Mouse (Mus musculus): Measurements from ENCODE around the gene Traf1.

The Traf1 gene

DNA sequence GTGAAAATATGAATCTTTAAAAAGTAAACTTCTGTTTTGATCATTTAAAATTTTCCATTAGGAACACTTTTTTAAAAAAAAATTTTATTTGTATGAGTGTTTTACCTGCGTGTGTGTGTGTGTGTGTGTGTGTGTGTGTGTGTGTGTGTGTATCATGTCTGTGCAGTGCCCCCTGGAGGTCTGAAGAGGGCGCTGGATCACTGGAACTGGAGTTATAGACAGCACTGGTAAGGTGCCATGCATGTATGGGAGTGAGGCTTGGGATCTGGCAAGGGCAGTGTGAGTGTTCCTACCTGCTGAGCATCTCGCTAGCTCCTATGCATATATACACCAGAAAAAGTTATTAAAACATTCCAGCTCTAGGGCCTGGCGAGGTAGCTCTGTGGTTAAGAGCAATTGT, 59.8 kb downstream of the Traf1 start:
- DNase-seq (ENCODE audit: low spot score): no peak

DNA sequence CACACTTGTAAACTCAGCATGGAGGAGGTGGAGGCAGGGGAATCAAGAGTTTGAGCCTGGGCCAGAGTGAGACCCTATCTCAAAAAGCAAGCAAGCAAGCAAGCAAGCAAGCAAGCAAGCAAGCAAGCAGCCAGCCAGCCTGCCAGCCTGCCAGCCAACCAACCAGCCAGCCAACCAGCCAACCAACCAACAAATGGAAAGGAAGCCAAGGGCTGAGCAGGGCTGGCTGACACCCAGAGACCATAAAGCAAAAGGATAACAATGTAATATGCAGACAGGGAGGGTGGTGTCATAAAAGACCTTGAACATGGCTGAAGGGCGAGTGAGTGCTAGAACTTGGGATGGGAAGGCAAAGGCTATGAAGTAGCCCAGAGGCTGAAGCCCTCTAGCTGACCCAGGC, 61.2 kb downstream of the Traf1 start:
- no peak for DNase-seq (ENCODE audit: low spot score)

DNA sequence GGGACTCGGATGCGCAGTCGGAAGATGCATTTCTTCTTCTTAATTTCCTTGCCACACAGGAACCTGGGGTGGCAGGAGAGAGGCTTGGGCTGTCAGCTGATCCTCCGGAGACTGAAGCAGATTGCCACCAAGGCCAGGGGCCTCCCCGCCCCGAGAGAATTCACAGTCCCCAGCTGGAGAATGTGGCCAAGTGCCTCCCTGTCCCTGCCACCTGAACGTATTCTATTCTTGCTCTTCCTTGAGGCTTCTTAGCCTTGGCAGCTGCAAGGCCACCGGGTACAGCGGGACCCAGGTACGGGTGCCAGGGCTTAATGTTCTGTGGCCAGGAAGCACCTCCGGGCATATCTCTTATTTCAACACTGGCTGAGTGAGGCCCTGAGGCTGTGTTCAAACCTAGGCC, 61.9 kb downstream of the Traf1 start:
- DNase-seq (ENCODE audit: low spot score): no peak

DNA sequence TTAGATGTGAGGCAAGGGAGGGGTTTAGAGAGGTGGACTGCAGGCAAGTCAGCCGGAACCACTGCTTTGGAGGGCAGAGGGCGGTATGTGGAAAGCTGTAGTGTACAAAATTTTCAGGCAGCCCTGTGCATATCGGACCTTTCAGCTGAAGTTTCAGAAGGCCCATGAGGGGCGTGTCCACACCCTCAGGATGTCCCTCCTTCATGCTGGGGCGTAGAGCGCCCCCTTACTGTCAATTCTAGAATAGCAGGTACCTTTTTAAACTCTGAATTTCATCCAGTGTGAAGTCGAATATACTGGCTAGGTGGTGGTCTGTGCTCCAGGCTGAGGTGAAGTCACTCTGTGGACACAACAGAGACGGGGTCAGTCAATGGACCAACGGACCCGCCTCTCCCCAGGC, 63.8 kb downstream of the Traf1 start:
- DNase-seq (ENCODE audit: low spot score): peak; percentile 63

DNA sequence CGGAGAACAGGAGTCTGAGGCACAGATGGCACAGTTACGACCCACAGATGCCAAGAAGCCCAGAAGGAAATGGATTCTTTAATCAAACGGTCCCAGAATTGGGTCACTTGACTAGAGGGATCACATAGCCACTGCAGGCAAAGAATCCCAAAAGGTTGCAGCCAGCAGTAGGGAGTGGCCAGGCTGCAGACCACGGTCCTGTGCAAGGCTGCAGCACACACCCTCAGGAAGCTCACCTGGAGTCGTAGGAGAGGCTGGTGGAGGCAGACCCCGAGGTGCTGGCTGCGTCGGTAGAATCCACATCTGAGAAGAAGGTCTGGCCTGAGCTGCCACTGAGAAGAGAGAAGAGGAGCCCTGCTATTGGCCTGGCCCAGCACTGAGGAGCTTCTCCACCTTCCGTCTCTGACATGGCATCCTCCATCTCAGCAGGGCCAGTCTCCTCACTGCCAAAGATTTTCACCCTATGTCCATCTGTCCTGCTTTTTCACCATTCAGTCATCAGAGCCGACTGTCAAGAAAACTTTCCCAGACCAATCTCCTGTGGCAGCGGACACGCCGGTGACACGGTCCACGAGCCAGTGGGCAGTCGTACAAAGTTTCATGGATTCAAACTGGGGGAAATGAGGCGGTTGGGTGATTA, 64.6 kb downstream of the Traf1 start:
- DNase-seq (ENCODE audit: low spot score): no peak

GRCm38 (mm10) chr2:34895503-34896113, 66.0 kb downstream of the Traf1 start:
- DNase-seq (ENCODE audit: low spot score): no peak

- DNase-seq (ENCODE audit: low spot score): no peak
Observed at GRCm38 (mm10) chr2:34893950-34894349, 67.6 kb downstream of the Traf1 start.
